Mouse (Mus musculus) ES-Bruce4 (cell line): Measurements from ENCODE around the gene Usp45.

Source experiments
- CTCF ChIP-seq: IDR thresholded peaks from one replicate; pipeline ENCODE4 v1.8.1; 2011; ENCODE audit warnings: low read depth, low read length
- POLR2A ChIP-seq: IDR thresholded peaks from one replicate; pipeline ENCODE4 v1.8.1; 2011; ENCODE audit warnings: low read length; ENCODE audit not compliant: insufficient read depth

- TF ChIP-seq CTCF (no peak), POLR2A (no peak)
Observed at GRCm38 (mm10) chr4:21745723-21746122, 21.2 kb upstream of the Usp45 start.
